Mouse (Mus musculus) intestine, embryonic 15.5 days (tissue): Measurements from ENCODE around the gene Esrra. TPM values are rescaled to one million over a fixed set of nuclear protein-coding genes. Genes with fewer than 3 reads are reported as not detected.
A peak's percentile ranks its signal among the peaks of the same experiment; 100 is the strongest.

Source experiments
- ATAC-seq: fragments of 200-750 bp; cut with Nextera tagmentation; 2 replicates; pipeline ENCODE4 v1.8.0; 2017; ENCODE audit warnings: moderate TSS enrichment, moderate library complexity
- H3K27ac ChIP-seq: fragments of 300-500 bp; sonication (generic); 2 replicates; pipeline ENCODE4 v1.5.1; 2015; ENCODE audit warnings: mild to moderate bottlenecking, inconsistent platforms
- H3K27me3 ChIP-seq: fragments of 300-500 bp; sonication (generic); replicated peaks from 2 replicates; pipeline ENCODE4 v1.6.1; 2015; ENCODE audit warnings: inconsistent platforms
- H3K36me3 ChIP-seq: fragments of 300-500 bp; sonication (generic); 2 replicates; pipeline ENCODE4 v1.6.1; 2015; ENCODE audit warnings: inconsistent platforms
- H3K4me1 ChIP-seq: fragments of 300-500 bp; sonication (generic); replicated peaks from 2 replicates; pipeline ENCODE4 v1.6.1; 2015; ENCODE audit warnings: inconsistent platforms
- H3K4me2 ChIP-seq: fragments of 300-500 bp; sonication (generic); replicated peaks from 2 replicates; pipeline ENCODE4 v1.6.1; 2015; ENCODE audit warnings: mild to moderate bottlenecking, inconsistent platforms
- H3K4me3 ChIP-seq: fragments of 300-500 bp; sonication (generic); replicated peaks from 2 replicates; pipeline ENCODE4 v1.5.1; 2015; ENCODE audit warnings: inconsistent platforms
- H3K9ac ChIP-seq: fragments of 300-500 bp; sonication (generic); 2 replicates; pipeline ENCODE4 v1.6.1; 2015; ENCODE audit warnings: inconsistent platforms
- H3K9me3 ChIP-seq: fragments of 300-500 bp; sonication (generic); 2 replicates; pipeline ENCODE4 v1.6.1; 2016; ENCODE audit warnings: inconsistent platforms
- WGBS: fragments of 180-500 bp; shearing (Covaris S2); methylation state at CpG from one replicate; pipeline ENCODE4 v1.1.7; 2015; 5-methylcytosine and 5-hydroxymethylcytosine counted together
- polyA plus RNA-seq: library from polyadenylated mRNA; unstranded; fragments of >200 nt; fragmentation: Nextera tagmentation; extraction: Ambion mirVana; gene quantifications from 2 replicates; pipeline ENCODE4 v1.2.1, GENCODE M21; 2015

Gene Esrra
- polyA plus RNA-seq, 1 experiment from 2014 or later: 32.2 TPM

DNA sequence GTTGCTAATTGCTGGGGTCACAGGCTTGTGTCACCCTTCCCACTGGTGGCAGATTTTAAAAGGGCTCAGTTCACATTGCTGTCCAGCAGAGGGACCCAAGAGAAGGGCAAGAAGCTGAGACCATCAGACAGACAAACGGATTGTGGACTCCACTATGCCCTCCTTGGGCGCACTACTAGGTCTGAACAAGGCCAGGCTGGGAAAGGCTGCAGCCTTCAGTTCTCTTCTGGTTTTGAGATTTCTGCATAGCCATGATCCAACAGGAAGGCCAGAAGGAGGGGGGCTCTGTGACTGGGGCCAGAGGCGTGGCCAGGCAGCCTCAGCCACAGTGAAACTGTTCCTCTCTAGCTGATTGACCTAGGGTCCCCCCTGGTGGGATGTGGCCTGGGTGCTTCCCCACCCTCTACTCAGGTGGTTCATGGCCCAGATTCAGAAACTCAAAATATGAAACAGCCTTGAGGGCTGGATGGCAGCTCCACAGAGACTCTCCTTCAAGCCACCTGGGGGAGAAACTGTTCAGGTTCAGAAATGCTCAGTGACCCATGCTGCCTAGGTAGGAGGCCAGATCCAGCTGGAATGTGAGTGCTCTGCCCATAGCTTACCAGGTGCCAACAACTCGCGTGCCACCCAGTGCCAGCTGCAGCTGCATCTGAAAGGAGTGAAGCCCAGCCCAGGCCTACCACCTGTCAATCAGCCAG, 49.9 kb downstream of the Esrra start:
- no peak overlapping the region for H3K4me2 ChIP-seq
- H3K4me1 ChIP-seq: peaks cover 4% of the 10 kb centered on the region
- H3K36me3 ChIP-seq: no peaks in the 10 kb centered on the region
- ATAC-seq: peak; percentile 49
- 67% methylated on average over 5 of the region's 5 CpGs for WGBS
- no peak overlapping the region for H3K4me3 ChIP-seq
- no peaks in the 10 kb centered on the region for H3K9me3 ChIP-seq
- no peak overlapping the region for H3K27ac ChIP-seq
- no peak overlapping the region for H3K9ac ChIP-seq
- no peaks in the 10 kb centered on the region for H3K27me3 ChIP-seq

- 0 out of 2 replicates have a peak overlapping the region, but pooled peaks have one; percentile 33 for H3K27ac ChIP-seq
- H3K9me3 ChIP-seq: no peaks in the 10 kb centered on the region
- peaks cover 4% of the 10 kb centered on the region for H3K4me1 ChIP-seq
- peak; percentile 81 for ATAC-seq
- H3K4me3 ChIP-seq: peak overlapping the region; percentile 18; the same call in 1 of the 2 replicates
- H3K9ac ChIP-seq: no peak overlapping the region
- no peaks in the 10 kb centered on the region for H3K36me3 ChIP-seq
- H3K27me3 ChIP-seq: no peaks in the 10 kb centered on the region
- 6% methylated on average over 5 of the region's 5 CpGs for WGBS
- H3K4me2 ChIP-seq: peak overlapping the region; percentile 61
Observed at GRCm38 (mm10) chr19:6869355-6869754, 52.3 kb downstream of the Esrra start.

DNA sequence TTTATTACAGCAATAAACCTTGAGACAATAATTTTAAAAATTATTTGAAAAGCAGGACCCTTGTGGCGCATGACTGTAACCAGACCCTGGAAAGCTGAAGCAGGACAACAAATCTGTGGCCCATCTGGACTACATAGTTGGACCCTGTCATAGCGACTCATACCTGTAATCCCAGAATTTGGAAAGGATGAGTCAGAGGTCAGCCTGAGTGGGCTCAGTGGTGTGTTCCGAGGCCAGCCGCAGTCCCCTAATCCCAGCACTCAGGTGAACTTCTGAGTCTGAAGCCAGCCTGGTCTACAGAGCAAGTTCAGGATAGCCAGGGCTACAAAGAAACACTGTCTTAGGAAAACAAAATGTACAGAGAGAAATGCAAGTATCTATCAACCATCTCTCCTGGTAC, 60.2 kb downstream of the Esrra start:
- H3K36me3 ChIP-seq: no peaks in the 10 kb centered on the region
- H3K9me3 ChIP-seq: no peaks in the 10 kb centered on the region
- H3K4me1 ChIP-seq: no peaks in the 10 kb centered on the region
- WGBS: 81% methylated on average over 4 of the region's 4 CpGs
- no peak for ATAC-seq
- no peak overlapping the region for H3K9ac ChIP-seq
- no peak overlapping the region for H3K4me3 ChIP-seq
- no peaks in the 10 kb centered on the region for H3K27me3 ChIP-seq
- no peak overlapping the region for H3K27ac ChIP-seq
- no peak overlapping the region for H3K4me2 ChIP-seq

Other genes with a start within 250 kb of the Esrra start
- 20.8 and 21.0 TPM in 2 replicates for gene Rps6ka4, start 81.2 kb downstream of the Esrra start, polyA plus RNA-seq
- gene Ccdc88b, start 63.6 kb downstream of the Esrra start, polyA plus RNA-seq: 1.4 and 1.5 TPM in 2 replicates
- 124 TPM in 2 replicates for gene Trmt112, start 12.1 kb downstream of the Esrra start, polyA plus RNA-seq
- 184 and 205 TPM in 2 replicates for gene Prdx5, start 11.7 kb downstream of the Esrra start, polyA plus RNA-seq
- gene Catsperz, start 3.6 kb upstream of the Esrra start, polyA plus RNA-seq: 1.1 and 1.6 TPM in 2 replicates
- 0.29 and 0.40 TPM in 2 replicates for gene Kcnk4, start 12.7 kb upstream of the Esrra start, polyA plus RNA-seq
- gene Bad, start 20.0 kb upstream of the Esrra start, polyA plus RNA-seq: 70.0 and 72.4 TPM in 2 replicates
- 20.4 and 25.5 TPM in 2 replicates for gene Gpr137, start 20.7 kb upstream of the Esrra start, polyA plus RNA-seq
- gene Ppp1r14b, start 53.2 kb upstream of the Esrra start, polyA plus RNA-seq: 177 and 188 TPM in 2 replicates
- 187 and 198 TPM in 2 replicates for gene Plcb3, start 54.7 kb upstream of the Esrra start, polyA plus RNA-seq
- 154 and 170 TPM in 2 replicates for gene Fkbp2, start 58.7 kb upstream of the Esrra start, polyA plus RNA-seq
- gene Vegfb, start 65.8 kb upstream of the Esrra start, polyA plus RNA-seq: 44.0 and 46.7 TPM in 2 replicates
- gene Dnajc4, start 70.8 kb upstream of the Esrra start, polyA plus RNA-seq: 22.7 and 27.5 TPM in 2 replicates
- gene Nudt22, start 74.3 kb upstream of the Esrra start, polyA plus RNA-seq: 20.6 and 23.5 TPM in 2 replicates
- 6.9 and 9.0 TPM in 2 replicates for gene Trpt1, start 74.3 kb upstream of the Esrra start, polyA plus RNA-seq
- gene Fermt3, start 97.7 kb upstream of the Esrra start, polyA plus RNA-seq: 9.8 and 10.1 TPM in 2 replicates
- gene Stip1, start 118.2 kb upstream of the Esrra start, polyA plus RNA-seq: 211 and 214 TPM in 2 replicates
- gene Macrod1, start 135.0 kb upstream of the Esrra start, polyA plus RNA-seq: 11.8 and 11.9 TPM in 2 replicates
- 1.8 and 2.1 TPM in 2 replicates for gene Flrt1, start 183.9 kb upstream of the Esrra start, polyA plus RNA-seq